Mouse (Mus musculus): ENCODE data around the gene Lmx1b. TPM values are rescaled to one million over a fixed set of nuclear protein-coding genes. Genes with fewer than 3 reads are reported as not detected.
A peak's percentile ranks its signal among the peaks of the same experiment; 100 is the strongest.

Gene Lmx1b
- total and polyA plus RNA-seq, 3 experiments = not detected

DNA sequence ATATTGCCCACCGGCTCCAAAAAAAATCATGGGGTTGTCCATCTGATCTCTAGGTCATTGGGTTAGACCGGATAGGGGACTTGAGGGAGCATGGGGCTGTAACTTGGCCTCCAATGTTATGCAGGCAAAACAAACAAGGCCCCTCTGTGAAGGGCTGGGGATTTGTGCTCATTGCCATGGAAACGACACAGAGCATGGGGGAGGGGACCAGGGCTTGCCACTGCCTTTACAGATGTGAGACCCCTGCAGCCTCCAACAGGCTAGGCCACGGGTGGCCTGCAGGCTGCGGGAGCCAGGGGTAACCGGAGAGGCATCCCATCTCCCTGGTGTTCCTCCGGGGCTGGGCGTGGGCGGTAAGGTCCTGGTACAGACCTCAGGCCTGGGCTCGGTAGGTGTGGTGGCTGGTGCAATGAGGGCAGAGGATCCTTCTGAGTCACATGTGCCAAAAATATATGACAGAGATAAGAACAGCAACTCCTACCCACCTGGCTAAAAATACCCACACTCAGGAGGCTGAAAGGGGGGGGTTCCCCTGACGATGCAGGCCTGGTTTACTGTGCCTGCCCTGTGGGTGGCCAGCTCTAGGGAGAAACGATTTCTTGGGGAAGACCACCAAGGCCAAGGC, 47.3 kb downstream of the Lmx1b start:
- Histone ChIP-seq H3K4me2 (ENCODE audit: insufficient read depth, low read depth, poor library complexity, severe bottlenecking) (no peak overlapping the region), H3K4me3 (replicated peaks in 1 of 3; ENCODE audit: low read depth in 2 of 3, low read length in 2 of 3, poor library complexity in 1 of 3) (no peak overlapping the region), H3K27me3 (replicated peaks) (peaks cover 2% of the 10 kb centered on the region), H3K27ac (ENCODE audit: insufficient read depth, low read depth) (peak overlapping the region; percentile 27; the same call in 1 of the 2 replicates), H3K9ac (ENCODE audit: insufficient read depth, low read depth) (no peak overlapping the region), H3K79me2 (replicated peaks; ENCODE audit: control insufficient read depth, extremely low read depth, insufficient read depth, poor library complexity, severe bottlenecking) (no peaks in the 10 kb centered on the region), H3K36me3 (replicated peaks in 1 of 2; ENCODE audit: control insufficient read depth in 1 of 2, insufficient read depth in 1 of 2, low read length in 1 of 2) (no peaks in the 10 kb centered on the region), H3K9me3 (replicated peaks; ENCODE audit: low read length) (no peaks in the 10 kb centered on the region), H3K4me1 (ENCODE audit: control insufficient read depth in 1 of 2, insufficient read depth in 2 of 2) (peaks cover 34 to 55% of the 10 kb centered on the region in 2 experiments)
- dilution Hi-C loops (cut with MboI; ENCODE audit: extremely low pct_ligation_motif_present, extremely low pct_unique_long_range_greater_than_20kb, low sequenced_read_pairs) (no loop called here), in situ Hi-C loops (cut with MboI; ENCODE audit: low pct_ligation_motif_present, low pct_unique_long_range_greater_than_20kb, low sequenced_read_pairs) (no loop called here)
- peak; percentile 83 for DNase-seq (ENCODE audit: extremely low read depth)
- TF ChIP-seq CTCF (conservative IDR thresholded peaks at IDR 0.05 in 1 of 2, IDR thresholded peaks at IDR 0.05 in 1 of 2; ENCODE audit: low read depth in 2 of 2, low read length in 2 of 2) (no peak), JUN (IDR thresholded peaks at IDR 0.05; ENCODE audit: insufficient read depth, low read depth, low read length) (no peak), ZKSCAN1 (IDR thresholded peaks at IDR 0.05; ENCODE audit: borderline replicate concordance, low read depth, low read length) (no peak), MXI1 (IDR thresholded peaks at IDR 0.05; ENCODE audit: low read depth, low read length) (peak; percentile 73), PAX5 (IDR thresholded peaks at IDR 0.05; ENCODE audit: low read length) (no peak), NELFE (IDR thresholded peaks at IDR 0.05; ENCODE audit: low read depth, low read length) (no peak), ZMIZ1 (IDR thresholded peaks at IDR 0.05; ENCODE audit: low read depth, low read length) (no peak), MAZ (IDR thresholded peaks at IDR 0.05; ENCODE audit: low read depth, low read length) (peak; percentile 68; the same call in 1 of the 2 replicates), USF1 (IDR thresholded peaks at IDR 0.05; ENCODE audit: low read depth, low read length) (peak; percentile 40), CHD2 (IDR thresholded peaks at IDR 0.05; ENCODE audit: low read length) (no peak), ETS1 (conservative IDR thresholded peaks at IDR 0.05; ENCODE audit: low read depth, low read length) (peak; percentile 83), GABPA (IDR thresholded peaks at IDR 0.05; ENCODE audit: insufficient replicate concordance, low read depth, low read length) (no peak), CHD1 (IDR thresholded peaks at IDR 0.05; ENCODE audit: low read depth, low read length) (no peak), MEF2A (IDR thresholded peaks at IDR 0.05; ENCODE audit: borderline replicate concordance, low read depth, low read length) (peak; percentile 99), USF2 (conservative IDR thresholded peaks at IDR 0.05; ENCODE audit: low read depth, low read length) (no peak; the same call in 1 of the 2 replicates), SIN3A (IDR thresholded peaks at IDR 0.05; ENCODE audit: low read length) (peak; percentile 73; the same call in 1 of the 2 replicates), SMC3 (IDR thresholded peaks at IDR 0.05; ENCODE audit: low read depth, low read length) (no peak), RCOR1 (conservative IDR thresholded peaks at IDR 0.05; ENCODE audit: low read depth, low read length) (peak; percentile 57; the same call in 1 of the 2 replicates), ELF1 (IDR thresholded peaks at IDR 0.05; ENCODE audit: low read depth, low read length) (no peak), NRF1 (IDR thresholded peaks at IDR 0.05; ENCODE audit: low read depth, low read length) (no peak), BHLHE40 (IDR thresholded peaks at IDR 0.05; ENCODE audit: low read depth, low read length) (peak; percentile 72), JUND (conservative IDR thresholded peaks at IDR 0.05; ENCODE audit: low read depth, low read length) (no peak), E2F4 (IDR thresholded peaks at IDR 0.05; ENCODE audit: insufficient replicate concordance, low read depth, low read length) (no peak), IRF4 (IDR thresholded peaks at IDR 0.05; ENCODE audit: low read depth, low read length) (peak; percentile 87), MAX (IDR thresholded peaks at IDR 0.05; ENCODE audit: low read length) (peak; percentile 71), KAT2A (IDR thresholded peaks at IDR 0.05; ENCODE audit: insufficient replicate concordance, low read length) (no peak), ZC3H11A (IDR thresholded peaks at IDR 0.05; ENCODE audit: low read depth, low read length) (no peak), MYC (IDR thresholded peaks at IDR 0.05; ENCODE audit: low read depth, low read length) (0 out of 2 replicates have a peak, but pooled peaks have one; percentile 42), POLR2AphosphoS2 (IDR thresholded peaks at IDR 0.05; ENCODE audit: low read depth, low read length) (no peak), MAFK (IDR thresholded peaks at IDR 0.05; ENCODE audit: insufficient replicate concordance, low read length) (no peak), RAD21 (IDR thresholded peaks at IDR 0.05; ENCODE audit: low read depth, low read length) (no peak), ZNF384 (IDR thresholded peaks at IDR 0.05; ENCODE audit: low read depth, low read length) (no peak), EP300 (IDR thresholded peaks at IDR 0.05; ENCODE audit: low read length) (peak; percentile 74), HCFC1 (IDR thresholded peaks at IDR 0.05; ENCODE audit: low read depth, low read length) (no peak), POLR2A (IDR thresholded peaks at IDR 0.05; ENCODE audit: low read depth, low read length) (no peak), TBP (conservative IDR thresholded peaks at IDR 0.05; ENCODE audit: low read depth, low read length) (no peak), TCF12 (IDR thresholded peaks at IDR 0.05; ENCODE audit: low read depth, low read length) (peak; percentile 64; the same call in 1 of the 2 replicates), UBTF (IDR thresholded peaks at IDR 0.05; ENCODE audit: low read depth, low read length) (no peak)
